Mouse (Mus musculus) lung, adult 18-20 months (tissue): Measurements from ENCODE around the gene Tjap1.

Experiments used
- DNase-seq, 2 experiments: peaks; one replicate each; pipeline ENCODE4 v3.0.0; 2022; ENCODE audit warnings: mixed read lengths in 2 of 2

The Tjap1 gene

GRCm38 (mm10) chr17:46252571-46253451 lies 30.0 kb downstream of the Tjap1 start:
- no peak for DNase-seq

GRCm38 (mm10) chr17:46251174-46251573 lies 31.7 kb downstream of the Tjap1 start:
- DNase-seq = no peak

- no peak for DNase-seq
Observed at GRCm38 (mm10) chr17:46248189-46248522, 34.7 kb downstream of the Tjap1 start.

GRCm38 (mm10) chr17:46247512-46248188 lies 35.2 kb downstream of the Tjap1 start, which contains the start of the genes Polr1c and Yipf3:
Gene Polr1c, minus strand, starts transcription at chr17:46248054.
Gene Yipf3, plus strand, starts transcription at chr17:46248080.
- peak; percentile 97 for DNase-seq

- DNase-seq = peak; percentile 81 to 87
Observed at GRCm38 (mm10) chr17:46244579-46244978, 38.2 kb downstream of the Tjap1 start.

- no peak for DNase-seq
Observed at GRCm38 (mm10) chr17:46243624-46244023, 39.2 kb downstream of the Tjap1 start.

- DNase-seq = peak; percentile 79 to 86
Observed at GRCm38 (mm10) chr17:46242993-46243392, 39.8 kb downstream of the Tjap1 start.

- DNase-seq = peak in 1 of 2 experiments; percentile 54
Observed at GRCm38 (mm10) chr17:46242274-46242673, 40.6 kb downstream of the Tjap1 start.

- DNase-seq = peak in 1 of 2 experiments; percentile 40
Observed at GRCm38 (mm10) chr17:46241471-46241870, 41.4 kb downstream of the Tjap1 start.

- no peak for DNase-seq
Observed at GRCm38 (mm10) chr17:46239516-46240114, 43.2 kb downstream of the Tjap1 start.

- no peak for DNase-seq
Observed at GRCm38 (mm10) chr17:46237480-46237879, 45.3 kb downstream of the Tjap1 start.

GRCm38 (mm10) chr17:46237079-46237478 lies 45.7 kb downstream of the Tjap1 start:
- DNase-seq = no peak

GRCm38 (mm10) chr17:46236067-46236466 lies 46.8 kb downstream of the Tjap1 start:
- no peak for DNase-seq

- no peak for DNase-seq
Observed at GRCm38 (mm10) chr17:46227576-46227975, 55.2 kb downstream of the Tjap1 start.

- DNase-seq = no peak
Observed at GRCm38 (mm10) chr17:46221601-46222000, 61.2 kb downstream of the Tjap1 start.

- no peak for DNase-seq
Observed at GRCm38 (mm10) chr17:46210550-46210949, 72.3 kb downstream of the Tjap1 start.
